Mouse (Mus musculus) thymus, postnatal 14 days (tissue): ENCODE data around the gene Nhlh2.

Experiments used
- DNase-seq: peaks from one replicate; pipeline ENCODE4 v3.0.0; 2021

Nhlh2 gene

DNA sequence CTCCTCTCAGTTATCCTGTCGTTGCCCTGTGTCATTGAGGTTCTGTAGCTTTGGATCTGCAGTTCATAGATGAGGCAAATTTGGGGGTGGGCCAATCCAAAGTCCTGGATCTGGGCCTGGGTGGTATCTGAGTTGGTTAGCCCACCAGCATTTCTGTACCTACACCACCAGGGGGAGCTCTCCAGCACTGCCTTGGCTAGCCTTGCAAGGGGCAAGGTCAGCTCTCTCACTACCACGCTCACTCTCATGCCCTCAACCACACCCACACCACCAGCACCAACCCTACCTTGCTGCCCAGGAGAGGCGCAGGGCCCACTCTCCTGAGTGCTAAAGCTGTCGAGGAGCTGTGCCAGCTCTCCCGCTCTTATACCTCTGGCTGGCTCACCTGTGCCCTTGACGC, 18.0 kb downstream of the Nhlh2 start:
- peak; percentile 10 for DNase-seq

DNA sequence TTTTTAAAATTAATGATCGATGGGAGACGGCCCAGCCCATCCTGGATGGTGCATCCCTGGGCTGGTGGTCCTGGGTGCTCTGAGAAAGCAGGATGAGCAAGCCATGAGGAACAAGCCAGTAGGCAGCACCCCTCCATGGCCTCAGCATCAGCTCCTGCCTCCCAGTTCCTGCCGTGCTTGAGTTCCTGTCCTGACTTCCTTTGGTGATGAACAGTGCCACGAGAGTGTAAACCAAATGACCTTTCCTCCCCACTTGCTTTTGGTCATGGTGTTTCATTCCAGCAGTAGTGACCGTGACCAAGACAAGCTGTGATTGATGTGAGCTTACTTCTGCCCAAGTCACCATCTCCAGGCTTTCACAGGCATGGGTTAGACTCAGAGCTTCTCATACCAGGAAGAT, 27.9 kb downstream of the Nhlh2 start:
- no peak for DNase-seq

DNA sequence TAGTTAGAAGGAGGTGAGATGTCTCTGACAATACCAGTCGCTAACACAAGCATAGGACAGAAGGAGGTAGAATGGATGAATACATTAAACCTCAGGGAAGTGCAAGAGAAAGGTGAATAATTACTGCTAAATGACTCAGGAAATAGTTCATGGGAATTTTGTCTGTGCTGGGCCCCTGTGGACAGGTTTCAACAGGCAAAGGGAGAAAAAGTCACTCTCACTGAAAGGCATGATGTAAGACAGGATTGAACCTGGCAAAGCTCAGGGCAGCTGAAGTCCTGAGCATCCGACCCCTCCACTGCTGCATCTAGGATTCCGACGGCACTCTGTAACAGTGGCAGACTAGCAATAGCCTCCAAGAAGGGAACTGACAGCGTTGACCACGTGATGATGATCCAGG, 28.7 kb downstream of the Nhlh2 start:
- no peak for DNase-seq

DNA sequence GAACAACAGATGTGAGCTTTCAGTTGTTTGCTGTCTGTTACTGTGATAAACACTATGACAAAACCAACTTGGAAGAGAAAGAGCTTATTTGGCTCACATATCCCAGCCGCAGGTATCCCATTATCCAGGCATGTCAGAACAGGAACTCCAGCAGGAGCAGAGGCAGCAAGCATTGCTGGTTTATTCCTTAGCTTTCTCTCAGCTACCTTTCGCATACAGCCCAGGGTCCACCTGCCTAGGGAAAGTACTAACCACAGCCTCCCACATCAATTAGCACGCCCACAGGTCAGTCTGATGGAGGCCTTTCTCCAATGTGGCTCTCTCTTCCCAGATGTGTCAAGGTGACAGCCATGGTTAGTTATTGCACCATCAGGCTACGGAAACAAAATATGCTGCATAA, 31.8 kb downstream of the Nhlh2 start:
- DNase-seq: no peak

DNA sequence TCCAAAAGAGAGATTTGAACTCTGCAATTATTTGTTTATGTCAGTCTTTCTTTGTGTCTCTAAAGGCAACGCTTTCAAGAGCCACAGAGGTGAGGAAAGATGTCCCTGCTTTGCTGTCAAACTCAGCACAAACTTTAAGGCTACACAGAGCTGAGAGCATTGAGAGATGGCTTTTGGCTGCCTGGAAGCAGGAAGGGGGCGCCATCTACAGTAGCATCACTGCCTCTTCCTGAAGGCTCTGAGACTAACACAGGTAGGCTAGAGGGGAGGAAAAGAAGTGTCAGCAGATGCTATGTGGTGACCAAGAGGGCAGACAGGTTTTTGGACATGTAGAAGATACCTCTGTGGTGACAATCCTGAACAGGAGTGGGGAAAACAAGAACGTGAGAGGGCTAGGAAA, 35.2 kb downstream of the Nhlh2 start:
- DNase-seq: no peak

DNA sequence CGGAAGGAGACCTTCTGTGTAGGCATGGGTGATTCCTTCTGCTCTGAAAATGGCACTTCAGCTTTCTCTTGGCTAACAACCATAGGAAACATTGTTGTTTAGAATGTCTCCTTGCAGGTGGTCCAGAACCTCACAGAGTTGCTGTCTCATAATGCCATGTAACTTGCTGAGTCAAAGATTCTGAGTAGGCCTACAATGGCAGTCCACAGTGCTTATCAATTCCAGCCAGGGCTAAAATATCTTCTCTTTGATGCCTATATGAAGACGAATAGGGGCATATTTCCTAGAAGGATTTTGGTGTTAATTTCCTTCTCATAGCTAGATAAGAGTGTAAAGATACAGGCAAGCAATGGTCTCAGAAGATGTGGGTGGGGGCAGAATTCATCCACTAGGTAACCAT, 37.7 kb downstream of the Nhlh2 start:
- DNase-seq: no peak

DNA sequence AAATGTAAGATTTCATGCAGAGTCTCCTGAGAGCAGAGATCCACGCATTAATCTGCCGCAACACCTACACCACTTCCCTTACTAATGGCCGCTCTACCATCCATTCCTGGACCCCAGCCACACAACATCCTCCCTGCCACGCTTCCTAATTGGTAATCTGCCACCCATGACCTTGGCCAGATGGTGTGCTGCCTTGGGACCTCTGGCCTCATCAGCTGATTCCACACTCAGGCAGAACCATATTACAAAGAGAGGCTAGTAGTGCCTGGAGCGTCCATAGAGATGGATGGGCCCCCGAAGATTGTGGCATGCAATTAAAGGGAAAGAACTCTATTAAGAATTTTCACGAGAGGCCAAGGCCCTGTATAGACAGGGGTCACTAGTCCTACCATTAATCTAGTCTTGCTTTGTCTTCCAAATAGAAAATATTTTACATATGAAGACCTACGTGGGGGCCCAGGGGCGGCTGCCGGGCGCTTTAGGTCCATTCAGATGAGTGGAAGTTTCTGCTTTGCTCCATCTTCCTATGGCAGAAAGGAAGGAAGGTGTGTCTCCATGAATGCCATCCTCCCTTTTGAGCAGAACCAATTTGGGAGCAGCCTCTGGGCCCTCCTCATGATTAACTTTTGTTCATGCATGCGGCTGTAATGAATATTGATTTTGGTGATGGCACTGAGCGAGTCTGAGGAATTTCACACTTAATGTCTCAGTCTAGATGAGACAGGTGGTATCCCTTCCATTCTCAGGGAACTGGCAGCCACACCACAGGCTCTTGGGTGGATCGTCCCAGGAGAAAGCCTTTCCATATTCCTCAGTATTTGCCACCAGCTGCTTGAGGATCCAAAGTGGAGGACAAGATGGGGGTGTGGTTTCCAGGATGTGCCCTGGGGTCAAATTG, 39.6 kb downstream of the Nhlh2 start:
- no peak for DNase-seq

DNA sequence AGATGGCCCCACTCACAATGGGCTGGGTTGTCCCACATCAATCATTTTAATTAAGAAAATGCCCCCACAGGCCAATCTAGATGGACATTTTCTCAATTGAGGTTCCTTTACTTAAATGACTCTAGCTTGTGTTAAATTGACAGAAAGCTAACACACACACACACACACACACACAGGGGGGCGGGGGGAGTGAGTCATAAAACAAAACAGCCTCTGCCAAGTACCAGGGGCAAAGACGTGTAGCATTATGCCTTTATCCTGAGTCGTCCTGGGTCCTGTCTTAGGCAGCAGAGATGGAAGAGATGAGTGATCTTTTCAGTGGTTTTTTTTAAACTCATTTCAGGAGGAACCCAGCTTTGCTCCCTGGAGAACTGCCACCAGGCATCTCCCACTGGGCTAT, 42.2 kb downstream of the Nhlh2 start:
- no peak for DNase-seq

DNA sequence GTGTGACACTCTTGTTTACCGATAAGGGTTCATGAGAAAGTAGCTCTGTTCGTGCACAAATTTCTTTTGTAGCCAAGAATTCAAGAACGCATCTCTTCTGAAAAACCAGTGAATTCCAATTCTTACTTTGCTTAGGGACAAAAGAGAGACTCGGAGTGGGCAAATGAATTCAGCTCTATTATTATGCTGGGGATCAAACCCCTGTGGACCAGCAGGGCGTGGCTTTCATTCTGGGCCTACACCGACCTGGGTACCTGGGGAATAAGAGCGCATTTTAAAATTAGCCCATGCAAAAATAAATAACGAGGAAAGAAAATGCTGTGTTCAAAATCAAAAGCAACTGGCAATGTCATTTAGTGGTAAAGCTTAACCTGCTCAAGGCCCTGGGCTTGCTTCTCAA, 43.4 kb downstream of the Nhlh2 start:
- no peak for DNase-seq

DNA sequence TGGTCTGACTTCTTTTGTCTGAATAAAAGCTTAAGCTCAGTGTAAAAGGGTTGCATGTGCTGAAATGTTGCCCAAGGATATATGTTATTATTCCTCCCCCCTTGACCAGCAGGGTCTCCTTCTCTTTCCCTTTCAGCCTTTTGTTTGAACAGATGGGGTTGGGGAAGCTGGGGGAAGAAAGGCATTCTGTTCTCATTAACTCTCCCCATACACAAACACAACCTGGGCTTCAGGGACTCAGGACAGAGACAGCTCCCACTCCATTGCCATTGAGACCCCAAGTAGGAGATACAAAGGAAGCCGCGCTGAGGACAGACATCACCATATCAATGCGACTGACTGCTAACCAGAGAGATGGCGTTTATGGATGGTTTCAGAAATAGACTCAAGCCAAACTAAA, 46.0 kb downstream of the Nhlh2 start:
- DNase-seq: no peak

DNA sequence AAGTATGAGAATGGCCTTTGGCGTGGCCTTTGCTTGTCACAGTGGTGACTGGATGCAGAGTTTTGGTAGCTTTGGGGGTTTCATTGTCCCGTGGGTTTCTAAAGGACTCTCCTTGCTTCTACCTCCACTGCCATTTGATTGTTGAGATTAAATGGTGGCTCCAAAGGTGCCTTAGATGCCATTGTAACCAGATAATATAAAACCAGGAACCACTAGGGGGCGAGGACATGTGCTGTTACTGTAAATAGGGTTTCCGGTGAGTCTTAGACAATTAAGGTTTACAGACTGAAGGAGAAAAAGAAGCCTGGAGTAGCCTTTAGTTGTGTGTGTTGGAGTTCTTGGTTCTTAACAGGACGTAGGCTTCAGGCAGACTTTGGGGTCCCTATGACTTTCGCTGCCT, 50.2 kb downstream of the Nhlh2 start:
- no peak for DNase-seq

DNA sequence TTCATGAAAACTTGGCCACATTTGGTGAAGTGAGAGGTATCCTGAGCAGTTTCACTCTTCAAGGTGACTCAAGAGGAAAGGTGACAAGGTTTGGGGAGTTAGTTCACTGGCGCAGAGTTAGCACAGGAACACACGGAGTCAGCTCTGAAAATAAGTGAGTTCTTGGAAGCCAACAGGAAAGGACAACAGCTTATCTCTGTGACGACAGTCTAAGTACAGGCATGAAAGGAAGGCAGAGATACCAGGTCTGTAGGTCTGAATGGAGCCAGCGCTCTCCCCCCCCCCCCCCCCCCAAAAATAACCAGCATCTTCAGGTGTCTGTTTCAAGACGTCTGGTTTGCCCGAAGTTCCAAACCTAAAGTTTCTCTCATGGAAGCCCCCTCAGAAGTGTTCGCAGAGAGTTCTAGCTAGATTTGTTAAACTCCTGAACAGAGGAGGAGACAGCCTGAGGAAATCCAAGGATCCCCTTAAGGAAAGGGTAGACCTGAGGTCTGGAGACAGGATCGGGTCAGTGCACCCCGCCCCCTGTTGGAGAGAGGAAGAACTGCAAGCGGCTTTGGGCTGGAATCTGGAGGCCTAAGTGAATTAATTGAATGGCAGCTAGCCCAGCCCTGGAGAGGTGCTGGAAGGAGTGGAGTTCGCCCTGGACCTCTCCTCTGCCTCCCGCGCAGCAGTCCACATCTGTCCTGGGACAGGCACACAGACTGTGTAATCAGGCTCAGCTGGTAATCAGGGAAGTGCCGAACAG, 52.2 kb downstream of the Nhlh2 start:
- DNase-seq: peak; percentile 54

DNA sequence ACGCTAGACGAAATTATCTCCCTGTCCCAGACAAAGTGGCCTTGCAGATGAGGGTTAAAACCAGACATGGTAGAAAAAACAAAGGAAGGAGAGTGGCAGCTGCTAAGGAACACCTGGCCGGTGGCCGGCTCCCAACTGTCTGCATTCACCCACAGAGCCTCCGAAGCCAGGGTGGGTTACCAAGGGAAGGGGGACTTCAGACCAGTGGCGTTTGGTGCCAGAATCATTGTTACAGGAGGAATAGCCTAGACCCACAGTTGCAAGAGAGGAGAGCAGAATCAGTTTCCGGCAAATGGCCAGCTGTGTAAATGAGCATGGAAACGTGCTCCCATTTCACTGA, 52.8 kb downstream of the Nhlh2 start:
- no peak for DNase-seq

DNA sequence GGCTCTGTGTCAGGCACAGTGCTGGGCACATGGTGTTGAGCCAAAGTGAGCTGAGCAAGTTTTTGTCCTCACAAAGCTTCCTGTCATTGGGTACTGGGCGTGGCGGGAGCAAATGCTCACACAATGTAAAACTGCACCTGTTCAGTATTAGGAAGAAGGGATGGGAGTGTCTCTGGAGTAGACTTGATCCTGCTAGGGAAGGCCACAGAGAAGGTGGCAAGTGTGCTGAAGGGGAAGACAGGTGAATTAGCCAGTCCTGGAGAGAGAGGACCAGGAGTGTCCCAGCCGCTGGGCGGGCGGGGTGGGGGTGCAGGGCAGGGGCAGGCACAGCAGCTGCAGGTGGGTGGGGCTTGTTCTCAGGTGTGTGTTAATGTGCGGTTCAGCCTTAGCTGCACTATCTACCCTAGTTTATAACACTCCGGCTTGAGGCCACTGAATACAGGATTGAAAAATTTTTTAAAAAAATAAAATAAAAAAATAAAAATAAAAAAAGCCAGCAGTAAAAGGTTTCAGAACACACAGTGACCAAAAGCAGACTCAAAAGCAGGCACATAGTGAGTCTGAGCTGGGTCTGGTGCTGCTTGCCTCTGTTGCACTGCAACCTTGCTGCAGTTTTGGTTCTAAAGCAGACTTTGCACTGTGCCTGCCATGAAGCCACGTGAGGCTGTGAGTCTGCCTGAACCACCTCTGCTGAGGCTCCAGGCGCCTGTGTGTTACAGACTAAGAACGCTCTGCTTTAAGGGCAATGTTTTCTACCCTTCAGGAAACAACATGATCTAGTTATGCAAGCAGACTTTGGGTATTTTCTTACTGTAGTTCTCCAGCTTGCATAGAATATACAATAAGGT, 53.6 kb downstream of the Nhlh2 start:
- DNase-seq: no peak

DNA sequence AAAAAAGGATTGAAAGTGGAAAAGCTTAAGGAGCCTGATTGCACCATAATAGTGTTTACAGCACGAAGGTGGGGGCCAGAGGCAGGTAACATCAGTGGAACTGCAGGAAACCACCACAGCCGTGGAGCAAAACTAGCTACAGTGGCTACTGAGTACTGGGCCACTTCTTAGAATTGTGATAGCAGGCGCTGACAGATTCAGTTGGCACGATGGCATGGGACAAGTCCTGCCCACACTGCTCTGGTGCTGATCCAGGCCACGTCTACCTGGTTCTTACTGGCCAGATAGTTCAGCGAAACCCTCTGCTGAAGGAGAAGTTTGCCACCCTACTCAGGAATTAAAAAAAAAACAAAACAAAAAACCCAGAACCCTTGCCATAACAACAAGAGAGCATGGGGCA, 54.7 kb downstream of the Nhlh2 start:
- no peak for DNase-seq
